22 mouse cellular contexts compared by ENCODE assay signal in genomic region chr5:52916186-52916585, GRCm38 (mm10).
DNase-seq lines count a peak whose midpoint lies in the region; ATAC-seq and TF ChIP-seq lines count a peak whose summit lies in the region.
"Had no signal": no experiment of that assay in that cellular context is flagged by ENCODE, and none has a peak within 500 bp of the region (broad histone marks: within the 10 kb centered on the region; RNA-seq: fewer than 3 reads in every experiment).

No protein-coding gene starts in this region.

- peaks cover 3% of the 10 kb centered on the region; the same call in 1 of the 2 replicates for H3K4me1 ChIP-seq in lung, adult 2 months (ENCODE audit: control insufficient read depth, insufficient read depth, low read length)
- H3K4me1 ChIP-seq: embryonic facial prominence, embryonic 12.5 days; embryonic facial prominence, embryonic 15.5 days; hindbrain, embryonic 12.5 days; hindbrain, embryonic 15.5 days had no signal

- no peak overlapping the region for H3K4me3 ChIP-seq in lung, adult 2 months (replicated peaks; ENCODE audit: extremely low read depth, low read depth, low read length)
- H3K4me3 ChIP-seq: embryonic facial prominence, embryonic 12.5 days; embryonic facial prominence, embryonic 15.5 days; heart, adult 2 months; hindbrain, embryonic 12.5 days; hindbrain, embryonic 15.5 days had no signal

- 39% methylated on average over 6 of the region's 6 CpGs for WGBS in lung, adult 2 months

- TF ChIP-seq CTCF in lung, adult 2 months (IDR thresholded peaks at IDR 0.05; ENCODE audit: insufficient read depth, low read length) = no peak

- TF ChIP-seq POLR2A in lung, adult 2 months (IDR thresholded peaks at IDR 0.05; ENCODE audit: borderline replicate concordance, extremely low read depth, low read depth, low read length) = no peak

- peak; percentile 11 for DNase-seq in adrenal gland, adult 2 months
- DNase-seq in adrenal gland, postnatal 4 days (ENCODE audit: low spot score in 2 of 2) = no peak
- peak; percentile 82 for DNase-seq in heart, adult 11 months
- DNase-seq in heart, adult 9 months (ENCODE audit: low spot score in 2 of 2) = no peak
- peak; percentile 24 for DNase-seq in lung, postnatal 10 days
- DNase-seq in lung, adult 2 months = no peak
- DNase-seq in adipocyte (ENCODE audit: low spot score) = peak; percentile 81
- DNase-seq: B cell, adult 2 months; cerebellum, adult 18-20 months; cerebellum, adult 9-11 months; forebrain, postnatal 0 days; gastrocnemius, postnatal 25 days; kidney, adult 18-20 months had no signal

- ATAC-seq in frontal cortex, adult (ENCODE audit: low TSS enrichment) = no peak
- ATAC-seq: forebrain, embryonic 14.5 days; forebrain, postnatal 0 days; inflammation-experienced regulatory T-cells, adult 6 months; intestine, embryonic 16.5 days had no signal

Comparison
In these comparisons a context has a peak if more than half of its experiments do, and no peak if none do; other contexts are left out.
1. DNase-seq: peak in adrenal gland, adult 2 months (single experiment), heart, adult 11 months (single experiment), lung, postnatal 10 days (single experiment) and adipocyte (single experiment); none in adrenal gland, postnatal 4 days (0 of 2), heart, adult 9 months (0 of 2) and lung, adult 2 months (single experiment).